Mouse (Mus musculus) liver, embryonic 13.5 days (tissue): ENCODE measurements around the gene Upk1a. TPM values are rescaled to one million over a fixed set of nuclear protein-coding genes. Genes with fewer than 3 reads are reported as not detected.

ENCODE experiments used
- ATAC-seq: fragments of 200-750 bp; cut with Nextera tagmentation; 2 replicates; pipeline ENCODE4 v1.8.0; 2017; ENCODE audit warnings: low read depth, mild to moderate bottlenecking, moderate number of reproducible peaks, moderate library complexity
- DNase-seq: peaks from one replicate; pipeline ENCODE4 v3.0.0; 2022
- H3K27ac ChIP-seq: fragments of 300-500 bp; sonication (generic); 2 replicates; pipeline ENCODE4 v1.5.1; 2015; ENCODE audit warnings: moderate library complexity, mild to moderate bottlenecking, inconsistent platforms
- H3K27me3 ChIP-seq: fragments of 300-500 bp; sonication (generic); 2 replicates; pipeline ENCODE4 v1.6.1; 2015; ENCODE audit warnings: mild to moderate bottlenecking, inconsistent platforms
- H3K36me3 ChIP-seq: fragments of 300-500 bp; sonication (generic); 2 replicates; pipeline ENCODE4 v1.6.1; 2015; ENCODE audit warnings: mild to moderate bottlenecking, inconsistent platforms
- H3K4me1 ChIP-seq: fragments of 300-500 bp; sonication (generic); replicated peaks from 2 replicates; pipeline ENCODE4 v1.6.1; 2015; ENCODE audit warnings: inconsistent platforms
- H3K4me2 ChIP-seq: fragments of 300-500 bp; sonication (generic); 2 replicates; pipeline ENCODE4 v1.6.1; 2015; ENCODE audit warnings: inconsistent platforms, mild to moderate bottlenecking, moderate library complexity
- H3K4me3 ChIP-seq: fragments of 300-500 bp; sonication (generic); replicated peaks from 2 replicates; pipeline ENCODE4 v1.5.1; 2015; ENCODE audit warnings: mild to moderate bottlenecking, inconsistent platforms
- H3K9ac ChIP-seq: fragments of 300-500 bp; sonication (generic); 2 replicates; pipeline ENCODE4 v1.6.1; 2015; ENCODE audit warnings: mild to moderate bottlenecking, inconsistent platforms
- H3K9me3 ChIP-seq: fragments of 300-500 bp; sonication (generic); replicated peaks from 2 replicates; pipeline ENCODE4 v1.6.1; 2016; ENCODE audit warnings: inconsistent platforms
- WGBS: fragments of 180-500 bp; shearing (Covaris S2); methylation state at CpG from one replicate; pipeline ENCODE4 v1.1.7; 2015; ENCODE audit not compliant: insufficient replicate concordance; 5-methylcytosine and 5-hydroxymethylcytosine counted together
- microRNA-seq: library from miRNA; unstranded; fragments of <30 nt; microRNA quantifications from one replicate; pipeline ENCODE4, GENCODE M21; 2016
- polyA plus RNA-seq: library from polyadenylated mRNA; unstranded; fragments of >200 nt; fragmentation: Nextera tagmentation; extraction: Ambion mirVana; gene quantifications from 2 replicates; pipeline ENCODE4 v1.2.1, GENCODE M21; 2015

The Upk1a gene
- polyA plus RNA-seq, 1 experiment from 2014 or later = 0.09 TPM

GRCm38 (mm10) chr7:30556894-30557536 lies 55.6 kb downstream of the Upk1a start:
- 0 out of 2 replicates have a peak overlapping the region, but pooled peaks have one; percentile 73 for H3K4me2 ChIP-seq
- no peaks in the 10 kb centered on the region for H3K9me3 ChIP-seq
- H3K9ac ChIP-seq = no peak overlapping the region
- no peak overlapping the region for H3K27ac ChIP-seq
- 89% methylated on average over 18 of the region's 18 CpGs for WGBS
- no peak overlapping the region for H3K4me3 ChIP-seq
- no peak for DNase-seq
- peaks cover 44% of the 10 kb centered on the region for H3K36me3 ChIP-seq
- ATAC-seq = no peak
- no peaks in the 10 kb centered on the region for H3K27me3 ChIP-seq
- peaks cover 56% of the 10 kb centered on the region for H3K4me1 ChIP-seq

GRCm38 (mm10) chr7:30553810-30554584 lies 58.6 kb downstream of the Upk1a start:
- Histone ChIP-seq H3K9me3 (no peaks in the 10 kb centered on the region), H3K4me2 (peak overlapping the region; percentile 92), H3K4me3 (peak overlapping the region; percentile 71), H3K27me3 (no peaks in the 10 kb centered on the region), H3K36me3 (peaks cover 41% of the 10 kb centered on the region), H3K4me1 (peaks cover 47% of the 10 kb centered on the region), H3K27ac (no peak overlapping the region), H3K9ac (peak overlapping the region; percentile 91)
- WGBS = 81% methylated on average over 22 of the region's 22 CpGs
- no peak for ATAC-seq
- no peak for DNase-seq

Small RNA genes lying within 50 kb of the gene (microRNA-seq; reads per million reads assigned to microRNA genes)
- gene Mir3569 = not detected

Other genes starting within 250 kb of the Upk1a start
- 65.8 and 80.0 TPM in 2 replicates for gene Tyrobp, start 199.1 kb downstream of the Upk1a start, polyA plus RNA-seq
- 2.7 and 4.0 TPM in 2 replicates for gene Hcst, start 193.0 kb downstream of the Upk1a start, polyA plus RNA-seq
- 1.2 TPM in 2 replicates for gene Nfkbid, start 191.1 kb downstream of the Upk1a start, polyA plus RNA-seq
- 4.6 and 4.7 TPM in 2 replicates for gene Aplp1, start 167.3 kb downstream of the Upk1a start, polyA plus RNA-seq
- 0.16 and 0.20 TPM in 2 replicates for gene Kirrel2, start 155.2 kb downstream of the Upk1a start, polyA plus RNA-seq
- gene Nphs1, start 154.5 kb downstream of the Upk1a start, polyA plus RNA-seq = 0.13 and 0.17 TPM in 2 replicates
- 28.1 and 28.6 TPM in 2 replicates for gene Prodh2, start 119.2 kb downstream of the Upk1a start, polyA plus RNA-seq
- gene Arhgap33, start 77.8 kb downstream of the Upk1a start, polyA plus RNA-seq = 2.0 and 2.3 TPM in 2 replicates
- gene Hspb6, start 60.7 kb downstream of the Upk1a start, polyA plus RNA-seq = 4.4 and 4.6 TPM in 2 replicates
- gene Proser3, start 60.5 kb downstream of the Upk1a start, polyA plus RNA-seq = 1.8 and 2.3 TPM in 2 replicates
- gene Lin37, start 53.0 kb downstream of the Upk1a start, polyA plus RNA-seq = 25.3 and 31.9 TPM in 2 replicates
- 49.4 TPM in 2 replicates for gene U2af1l4, start 49.5 kb downstream of the Upk1a start, polyA plus RNA-seq
- 3.4 and 3.8 TPM in 2 replicates for gene Gm49396, start 49.5 kb downstream of the Upk1a start, polyA plus RNA-seq
- gene Psenen, start 49.2 kb downstream of the Upk1a start, polyA plus RNA-seq = 80.1 and 81.3 TPM in 2 replicates
- gene Igflr1, start 47.4 kb downstream of the Upk1a start, polyA plus RNA-seq = 1.6 and 2.1 TPM in 2 replicates
- gene Kmt2b, start 24.1 kb downstream of the Upk1a start, polyA plus RNA-seq = 2.8 and 3.8 TPM in 2 replicates
- 0.09 and 0.20 TPM in 2 replicates for gene Zbtb32, start 13.9 kb downstream of the Upk1a start, polyA plus RNA-seq
- gene Cox6b1, start 13.3 kb upstream of the Upk1a start, polyA plus RNA-seq = 690 and 705 TPM in 2 replicates
- gene Etv2, start 23.0 kb upstream of the Upk1a start, polyA plus RNA-seq = 0.09 TPM in 1 of 2 replicates, not detected in the other
- gene Rbm42, start 37.5 kb upstream of the Upk1a start, polyA plus RNA-seq = 58.0 and 59.4 TPM in 2 replicates
- 38.2 and 38.7 TPM in 2 replicates for gene Haus5, start 52.1 kb upstream of the Upk1a start, polyA plus RNA-seq
- not detected in 2 replicates for gene Pmis2, start 58.8 kb upstream of the Upk1a start, polyA plus RNA-seq
- 0.34 and 0.37 TPM in 2 replicates for gene 2200002J24Rik, start 86.1 kb upstream of the Upk1a start, polyA plus RNA-seq
- gene Atp4a, start 99.4 kb upstream of the Upk1a start, polyA plus RNA-seq = 1.1 and 1.7 TPM in 2 replicates
- 108 and 121 TPM in 2 replicates for gene Tmem147, start 116.7 kb upstream of the Upk1a start, polyA plus RNA-seq
- gene Gapdhs, start 130.8 kb upstream of the Upk1a start, polyA plus RNA-seq = not detected in 2 replicates
- gene Sbsn, start 138.6 kb upstream of the Upk1a start, polyA plus RNA-seq = 0.08 and 0.22 TPM in 2 replicates
- 0.17 TPM in 1 of 2 replicates, not detected in the other for gene Dmkn, start 150.9 kb upstream of the Upk1a start, polyA plus RNA-seq
- gene Krtdap, start 175.0 kb upstream of the Upk1a start, polyA plus RNA-seq = 0.27 TPM in 1 of 2 replicates, not detected in the other
- gene Ffar2, start 210.9 kb upstream of the Upk1a start, polyA plus RNA-seq = 0.35 and 0.46 TPM in 2 replicates
- not detected in 2 replicates for gene Ffar3, start 243.3 kb upstream of the Upk1a start, polyA plus RNA-seq
- not detected in 2 replicates for gene Ffar1, start 248.7 kb upstream of the Upk1a start, polyA plus RNA-seq